Mouse (Mus musculus): ENCODE results near the gene Adarb1.

- no peak for TF ChIP-seq CTCF (conservative IDR thresholded peaks at IDR 0.05; ENCODE audit: insufficient read depth, insufficient read length, low read depth, low read length)
- TF ChIP-seq POLR2A (IDR thresholded peaks at IDR 0.05; ENCODE audit: low read depth, low read length), result no peak
Observed at GRCm38 (mm10) chr10:77289559-77289958, 128.5 kb downstream of the Adarb1 start.
